Comparison of ENCODE assay signal across 20 mouse cellular contexts in genomic region chr15:44026468-44027028, GRCm38 (mm10).
"Had no signal": no experiment of that assay in that cellular context is flagged by ENCODE, and none has a peak within 500 bp of the region (broad histone marks: within the 10 kb centered on the region; RNA-seq: fewer than 3 reads in every experiment).

No protein-coding gene starts in this region.

- H3K4me2 ChIP-seq: intestine, embryonic 15.5 days; limb, embryonic 12.5 days; limb, embryonic 15.5 days; liver, embryonic 11.5 days; midbrain, embryonic 12.5 days; neural tube, embryonic 13.5 days; stomach, embryonic 15.5 days had no signal

- H3K4me3 ChIP-seq: intestine, embryonic 15.5 days; limb, embryonic 12.5 days; limb, embryonic 15.5 days; midbrain, embryonic 12.5 days; myocyte; neural tube, embryonic 13.5 days; stomach, embryonic 15.5 days had no signal

- H3K4me1 ChIP-seq: intestine, embryonic 15.5 days; limb, embryonic 12.5 days; limb, embryonic 15.5 days; midbrain, embryonic 12.5 days; neural tube, embryonic 13.5 days; stomach, embryonic 15.5 days had no signal

- DNase-seq: kidney, adult 11 months; kidney, adult 8-10 months; kidney, postnatal 14 days; left cerebral cortex, postnatal 4 days; liver, postnatal 0 days; lung, postnatal 14 days; lung, postnatal 4 days; right cerebral cortex, postnatal 25 days; spleen, adult 18-20 months; thymus, postnatal 25 days had no signal

- H3K27me3 ChIP-seq: intestine, embryonic 15.5 days; limb, embryonic 12.5 days; limb, embryonic 15.5 days; midbrain, embryonic 12.5 days; neural tube, embryonic 13.5 days; stomach, embryonic 15.5 days had no signal

- H3K36me3 ChIP-seq: intestine, embryonic 15.5 days; limb, embryonic 12.5 days; limb, embryonic 15.5 days; midbrain, embryonic 12.5 days; neural tube, embryonic 13.5 days; stomach, embryonic 15.5 days had no signal

- H3K9me3 ChIP-seq: intestine, embryonic 15.5 days; limb, embryonic 12.5 days; limb, embryonic 15.5 days; midbrain, embryonic 12.5 days; neural tube, embryonic 13.5 days; stomach, embryonic 15.5 days had no signal

- H3K9ac ChIP-seq: intestine, embryonic 15.5 days; limb, embryonic 12.5 days; limb, embryonic 15.5 days; liver, embryonic 14.5 days; liver, postnatal 0 days; midbrain, embryonic 12.5 days; neural tube, embryonic 13.5 days; stomach, embryonic 15.5 days had no signal

- ATAC-seq: intestine, embryonic 15.5 days; liver, postnatal 0 days; midbrain, embryonic 16.5 days had no signal

- H3K27ac ChIP-seq: intestine, embryonic 15.5 days; limb, embryonic 12.5 days; limb, embryonic 15.5 days; liver, embryonic 14.5 days; midbrain, embryonic 12.5 days; neural tube, embryonic 13.5 days; stomach, embryonic 15.5 days had no signal
